Mouse (Mus musculus) olfactory bulb, adult 2 months (tissue): ENCODE measurements around the gene Phc2.

Experiments used
- CTCF ChIP-seq: fragments of 200-500 bp; IDR thresholded peaks from 2 replicates; pipeline ENCODE4 v1.5.1; 2012; ENCODE audit warnings: low read depth, mild to moderate bottlenecking, low read length, moderate library complexity; ENCODE audit not compliant: insufficient read depth
- POLR2A ChIP-seq: fragments of 200-500 bp; IDR thresholded peaks from 2 replicates; pipeline ENCODE4 v1.6.1; 2012; ENCODE audit warnings: mild to moderate bottlenecking, low read depth, low read length, moderate library complexity; ENCODE audit not compliant: insufficient read depth

DNA sequence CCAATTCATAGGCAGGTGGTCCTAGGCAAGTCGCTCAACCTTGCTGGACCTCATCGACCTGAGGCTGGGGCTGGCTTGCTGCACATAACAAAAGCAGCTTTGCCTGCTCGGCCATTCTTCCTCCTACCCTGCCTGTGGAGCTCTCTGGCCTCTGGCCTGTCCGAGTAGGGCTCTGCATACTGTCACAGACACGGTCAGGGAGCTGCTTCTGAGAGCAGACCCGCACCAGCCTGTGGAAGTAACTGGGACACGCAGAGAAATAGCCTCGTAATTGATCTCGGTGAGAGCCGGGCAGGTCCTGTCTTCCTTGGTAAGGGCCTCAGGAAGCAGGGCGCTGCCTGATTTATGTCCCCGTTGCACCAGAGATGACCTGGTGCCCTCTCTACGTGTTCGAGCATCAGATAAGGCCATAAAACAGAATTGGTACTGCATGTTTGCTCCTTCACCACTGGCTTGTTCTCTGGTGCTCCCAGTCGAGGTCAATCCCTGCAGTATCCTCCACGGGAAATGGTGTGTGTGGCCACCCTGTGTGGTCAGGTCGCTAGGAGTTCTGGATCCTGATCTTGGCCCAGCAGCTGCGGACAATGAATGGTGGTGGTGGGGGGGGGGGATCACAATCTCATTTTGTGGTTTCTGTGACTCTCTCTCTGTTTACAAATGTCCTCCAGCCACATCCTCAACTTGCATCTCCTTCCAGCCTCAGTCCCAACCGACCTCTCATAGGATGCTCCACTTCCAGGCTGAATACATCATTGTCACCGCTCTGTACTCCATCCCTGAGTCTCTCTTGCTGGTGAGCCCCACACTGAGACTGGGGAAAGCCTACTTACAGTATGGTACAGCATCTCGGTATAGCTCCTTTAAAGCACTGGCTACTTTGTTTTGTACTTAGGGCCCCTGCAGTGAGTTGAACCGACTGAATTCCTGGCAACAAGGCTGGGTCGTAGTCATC, 12.5 kb upstream of the Phc2 start:
- TF ChIP-seq POLR2A (no peak), CTCF (no peak)
